Mouse (Mus musculus): ENCODE results near the gene Sap30l. TPM values are rescaled to one million over a fixed set of nuclear protein-coding genes. Genes with fewer than 3 reads are reported as not detected.

Gene Sap30l
- polyA plus RNA-seq, 2 experiments: 20.7 to 31.4 TPM

DNA sequence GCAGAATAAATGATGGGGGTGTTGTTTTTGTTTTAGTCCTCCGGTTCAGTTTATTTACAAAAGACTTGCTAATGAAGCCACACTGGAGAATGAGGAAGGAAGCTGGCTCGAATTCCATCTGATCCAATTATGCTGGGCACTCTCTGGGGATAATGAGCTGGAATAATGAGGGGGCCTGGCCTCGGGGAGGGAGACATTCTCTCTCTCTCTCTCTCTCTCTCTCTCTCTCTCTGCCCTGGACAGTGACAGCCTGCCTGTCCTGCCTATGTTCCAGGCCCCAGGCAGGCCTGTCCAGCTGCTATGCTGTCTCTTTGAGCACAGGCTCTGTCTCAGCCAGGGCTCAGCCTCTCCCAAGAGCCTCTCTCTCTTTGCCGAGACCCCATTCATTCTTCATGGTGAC is 27.5 kb upstream of the Sap30l start:
- WGBS: 13% methylated on average over 4 of the region's 4 CpGs
- Histone ChIP-seq H3K9me3 (ENCODE audit: control insufficient read depth, low read length) (no peaks in the 10 kb centered on the region), H3K27ac (replicated peaks; ENCODE audit: low read depth, low read length) (no peak overlapping the region), H3K4me2 (replicated peaks; ENCODE audit: low read depth, low read length, severe bottlenecking) (no peak overlapping the region), H3K36me3 (ENCODE audit: control insufficient read depth, insufficient read depth, low read length) (peaks cover 17% of the 10 kb centered on the region), H3K4me1 (ENCODE audit: control insufficient read depth, insufficient read depth, low read length) (no peaks in the 10 kb centered on the region; the same call in 1 of the 2 replicates), H3K27me3 (ENCODE audit: control insufficient read depth, insufficient read depth, low read length) (no peaks in the 10 kb centered on the region), H3K4me3 (replicated peaks; ENCODE audit: low read length) (no peak overlapping the region), H3K9ac (ENCODE audit: low read depth, low read length, severe bottlenecking) (no peak overlapping the region)
- no peak for ATAC-seq (ENCODE audit: low FRiP score, low read depth)
- DNase-seq (ENCODE audit: low spot score): no peak
- TF ChIP-seq POLR2A (IDR thresholded peaks at IDR 0.05; ENCODE audit: borderline replicate concordance, extremely low read depth, insufficient read depth, insufficient read length): no peak

DNA sequence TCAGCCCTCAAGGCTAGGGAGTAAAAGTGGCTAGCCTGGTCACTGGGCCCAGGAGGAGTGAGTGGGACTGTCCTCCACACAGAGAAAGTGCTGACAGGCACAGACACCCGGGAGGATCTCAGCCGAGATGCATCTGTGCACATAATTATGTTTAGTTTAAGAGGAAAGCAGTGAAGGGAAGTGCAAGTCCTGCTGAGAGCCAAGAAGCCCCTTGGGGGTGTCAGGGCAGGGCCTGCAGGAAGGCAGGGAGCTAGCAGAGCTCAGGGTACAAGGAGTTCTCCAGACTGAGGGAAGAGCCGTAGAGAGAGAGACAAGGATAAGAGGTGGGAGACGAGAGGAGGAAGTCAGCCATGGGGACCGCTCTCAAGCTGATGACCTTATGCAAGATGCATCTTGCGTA is 25.6 kb upstream of the Sap30l start:
- Histone ChIP-seq H3K4me2 (replicated peaks; ENCODE audit: low read depth, low read length, severe bottlenecking) (no peak overlapping the region), H3K27ac (replicated peaks; ENCODE audit: low read depth, low read length) (no peak overlapping the region), H3K36me3 (ENCODE audit: control insufficient read depth, insufficient read depth, low read length) (peaks cover 9% of the 10 kb centered on the region), H3K27me3 (ENCODE audit: control insufficient read depth, insufficient read depth, low read length) (no peaks in the 10 kb centered on the region), H3K9me3 (ENCODE audit: control insufficient read depth, low read length) (no peaks in the 10 kb centered on the region), H3K9ac (ENCODE audit: low read depth, low read length, severe bottlenecking) (no peak overlapping the region), H3K4me3 (replicated peaks; ENCODE audit: low read length) (no peak overlapping the region), H3K4me1 (ENCODE audit: control insufficient read depth, insufficient read depth, low read length) (peaks cover 3% of the 10 kb centered on the region)
- no peak for TF ChIP-seq POLR2A (IDR thresholded peaks at IDR 0.05; ENCODE audit: borderline replicate concordance, extremely low read depth, insufficient read depth, insufficient read length)
- ATAC-seq (ENCODE audit: low FRiP score, low read depth): no peak
- DNase-seq (ENCODE audit: low spot score): no peak
- WGBS: 74% methylated on average over 6 of the region's 6 CpGs

DNA sequence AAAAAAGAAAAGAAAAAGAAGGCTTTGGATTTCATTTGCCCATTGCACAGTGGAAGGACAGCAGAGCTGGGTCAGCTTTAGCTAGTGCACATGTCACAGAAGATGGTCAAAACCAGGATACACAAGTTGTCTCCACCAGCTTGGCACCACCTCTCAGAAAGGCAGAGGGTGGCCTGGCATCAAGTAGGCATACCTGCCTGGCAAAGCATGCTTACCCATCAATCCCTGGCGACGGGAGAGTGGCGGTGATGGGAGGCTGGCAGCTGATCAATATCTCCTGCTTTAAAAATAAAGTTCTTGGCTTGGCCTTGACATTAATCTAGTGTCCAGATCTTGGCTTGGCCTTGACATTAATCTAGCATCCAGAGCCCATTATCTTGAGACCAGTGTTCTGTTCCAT is 24.9 kb upstream of the Sap30l start:
- no peaks in the 10 kb centered on the region for H3K9me3 ChIP-seq (ENCODE audit: control insufficient read depth, low read length)
- H3K4me2 ChIP-seq (replicated peaks; ENCODE audit: low read depth, low read length, severe bottlenecking): no peak overlapping the region
- TF ChIP-seq POLR2A (IDR thresholded peaks at IDR 0.05; ENCODE audit: borderline replicate concordance, extremely low read depth, insufficient read depth, insufficient read length): no peak
- H3K4me1 ChIP-seq (ENCODE audit: control insufficient read depth, insufficient read depth, low read length): peaks cover 3% of the 10 kb centered on the region
- peaks cover 13% of the 10 kb centered on the region for H3K36me3 ChIP-seq (ENCODE audit: control insufficient read depth, insufficient read depth, low read length)
- H3K4me3 ChIP-seq (replicated peaks; ENCODE audit: low read length): no peak overlapping the region
- H3K27me3 ChIP-seq (ENCODE audit: control insufficient read depth, insufficient read depth, low read length): no peaks in the 10 kb centered on the region
- DNase-seq (ENCODE audit: low spot score) (no peak), ATAC-seq (ENCODE audit: low FRiP score, low read depth) (no peak)
- 95% methylated on average over 3 of the region's 3 CpGs for WGBS
- H3K27ac ChIP-seq (replicated peaks; ENCODE audit: low read depth, low read length): no peak overlapping the region
- no peak overlapping the region for H3K9ac ChIP-seq (ENCODE audit: low read depth, low read length, severe bottlenecking)

DNA sequence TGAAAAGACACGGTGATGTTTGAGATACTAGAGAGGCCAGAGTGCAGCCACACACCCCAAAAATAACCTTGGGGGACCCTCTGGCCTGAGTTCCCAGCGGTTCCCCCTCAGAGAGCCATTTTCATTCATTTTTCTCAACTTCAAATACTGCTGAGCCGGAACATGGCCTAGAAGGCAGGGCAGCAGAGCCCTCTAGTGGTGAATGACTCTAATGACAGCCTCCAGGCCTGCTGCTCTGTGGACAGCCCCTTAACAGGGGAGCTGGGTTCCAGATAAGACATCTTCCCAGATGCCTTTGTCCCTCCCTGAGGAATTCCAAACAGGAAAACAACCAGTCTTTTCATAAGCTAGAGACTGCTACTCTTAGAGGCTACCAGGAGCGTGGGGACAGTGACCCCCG is 23.1 kb upstream of the Sap30l start:
- no peak overlapping the region for H3K27ac ChIP-seq (replicated peaks; ENCODE audit: low read depth, low read length)
- peak; percentile 82 for DNase-seq (ENCODE audit: low spot score)
- no peak for TF ChIP-seq POLR2A (IDR thresholded peaks at IDR 0.05; ENCODE audit: borderline replicate concordance, extremely low read depth, insufficient read depth, insufficient read length)

DNA sequence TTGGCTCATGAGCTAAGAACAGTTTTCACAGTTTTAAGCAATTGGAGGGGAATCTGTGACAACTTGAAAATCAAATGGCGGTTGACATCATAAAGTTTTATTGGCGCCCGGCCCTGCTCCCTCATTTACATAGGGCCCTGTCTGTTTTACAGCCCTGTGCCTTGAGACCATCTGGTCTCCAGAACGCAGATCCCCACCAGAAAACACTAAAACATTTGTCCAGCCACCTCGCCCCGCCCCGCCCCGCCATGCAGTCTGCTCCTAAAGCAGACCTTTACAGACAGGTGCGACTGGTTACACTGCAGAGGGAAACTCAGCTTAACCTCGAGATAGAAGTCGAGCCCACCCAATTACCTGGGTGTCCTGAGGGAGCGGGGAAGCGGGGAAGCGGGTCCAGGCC is 21.6 kb upstream of the Sap30l start:
- Histone ChIP-seq H3K4me1 (ENCODE audit: control insufficient read depth, insufficient read depth, low read length) (peaks cover 3% of the 10 kb centered on the region), H3K4me3 (replicated peaks; ENCODE audit: low read length) (no peak overlapping the region), H3K4me2 (replicated peaks; ENCODE audit: low read depth, low read length, severe bottlenecking) (no peak overlapping the region), H3K27me3 (ENCODE audit: control insufficient read depth, insufficient read depth, low read length) (no peaks in the 10 kb centered on the region), H3K9ac (ENCODE audit: low read depth, low read length, severe bottlenecking) (no peak overlapping the region), H3K27ac (replicated peaks; ENCODE audit: low read depth, low read length) (no peak overlapping the region), H3K9me3 (ENCODE audit: control insufficient read depth, low read length) (no peaks in the 10 kb centered on the region), H3K36me3 (ENCODE audit: control insufficient read depth, insufficient read depth, low read length) (peaks cover 22% of the 10 kb centered on the region)
- DNase-seq (ENCODE audit: low spot score): no peak
- ATAC-seq (ENCODE audit: low FRiP score, low read depth): no peak
- 16% methylated on average over 14 of the region's 14 CpGs for WGBS
- TF ChIP-seq POLR2A (IDR thresholded peaks at IDR 0.05; ENCODE audit: borderline replicate concordance, extremely low read depth, insufficient read depth, insufficient read length): no peak

More for the DNA sequence above, 23.1 kb upstream of the Sap30l start:
- peaks cover 3% of the 10 kb centered on the region for H3K4me1 ChIP-seq (ENCODE audit: control insufficient read depth, insufficient read depth, low read length)
- 21% methylated on average over 5 of the region's 5 CpGs for WGBS
- H3K36me3 ChIP-seq (ENCODE audit: control insufficient read depth, insufficient read depth, low read length): peaks cover 12% of the 10 kb centered on the region
- no peak overlapping the region for H3K9ac ChIP-seq (ENCODE audit: low read depth, low read length, severe bottlenecking)
- H3K9me3 ChIP-seq (ENCODE audit: control insufficient read depth, low read length): no peaks in the 10 kb centered on the region
- H3K27me3 ChIP-seq (ENCODE audit: control insufficient read depth, insufficient read depth, low read length): no peaks in the 10 kb centered on the region
- H3K4me3 ChIP-seq (replicated peaks; ENCODE audit: low read length): no peak overlapping the region
- no peak overlapping the region for H3K4me2 ChIP-seq (replicated peaks; ENCODE audit: low read depth, low read length, severe bottlenecking)
- ATAC-seq (ENCODE audit: low FRiP score, low read depth): peak; percentile 75; the same call in 1 of the 2 replicates
